Mouse (Mus musculus): ENCODE results near the gene Sept11. TPM values are rescaled to one million over a fixed set of nuclear protein-coding genes. Genes with fewer than 3 reads are reported as not detected.

The Sept11 gene
- 20.6 and 22.9 TPM in 2 replicates for polyA plus RNA-seq (2015; fragmentation: Nextera tagmentation; extraction: Ambion mirVana)

GRCm38 (mm10) chr5:93092857-93093622, at the start of gene Sept11:
Gene Sept11 (plus strand): TSS chr5:93093437.
- peaks cover 40% of the 10 kb centered on the region for H3K4me1 ChIP-seq (replicated peaks)
- H3K27ac ChIP-seq (replicated peaks) = peak within 1 kb of the TSS; percentile 64
- 0% methylated on average over 63 of the region's 63 CpGs for WGBS (ENCODE audit: insufficient replicate concordance)
- H3K4me2 ChIP-seq = peak within 1 kb of the TSS; percentile 89
- no peaks in the 10 kb centered on the region for H3K9me3 ChIP-seq (replicated peaks)
- peaks cover 17% of the 10 kb centered on the region; the same call in 1 of the 2 replicates for H3K27me3 ChIP-seq
- no peaks in the 10 kb centered on the region for H3K36me3 ChIP-seq (replicated peaks)
- ATAC-seq (ENCODE audit: insufficient read depth) = peak; percentile 90
- peak within 1 kb of the TSS; percentile 72 for H3K4me3 ChIP-seq (replicated peaks)
- H3K9ac ChIP-seq = peak within 1 kb of the TSS; percentile 70

DNA sequence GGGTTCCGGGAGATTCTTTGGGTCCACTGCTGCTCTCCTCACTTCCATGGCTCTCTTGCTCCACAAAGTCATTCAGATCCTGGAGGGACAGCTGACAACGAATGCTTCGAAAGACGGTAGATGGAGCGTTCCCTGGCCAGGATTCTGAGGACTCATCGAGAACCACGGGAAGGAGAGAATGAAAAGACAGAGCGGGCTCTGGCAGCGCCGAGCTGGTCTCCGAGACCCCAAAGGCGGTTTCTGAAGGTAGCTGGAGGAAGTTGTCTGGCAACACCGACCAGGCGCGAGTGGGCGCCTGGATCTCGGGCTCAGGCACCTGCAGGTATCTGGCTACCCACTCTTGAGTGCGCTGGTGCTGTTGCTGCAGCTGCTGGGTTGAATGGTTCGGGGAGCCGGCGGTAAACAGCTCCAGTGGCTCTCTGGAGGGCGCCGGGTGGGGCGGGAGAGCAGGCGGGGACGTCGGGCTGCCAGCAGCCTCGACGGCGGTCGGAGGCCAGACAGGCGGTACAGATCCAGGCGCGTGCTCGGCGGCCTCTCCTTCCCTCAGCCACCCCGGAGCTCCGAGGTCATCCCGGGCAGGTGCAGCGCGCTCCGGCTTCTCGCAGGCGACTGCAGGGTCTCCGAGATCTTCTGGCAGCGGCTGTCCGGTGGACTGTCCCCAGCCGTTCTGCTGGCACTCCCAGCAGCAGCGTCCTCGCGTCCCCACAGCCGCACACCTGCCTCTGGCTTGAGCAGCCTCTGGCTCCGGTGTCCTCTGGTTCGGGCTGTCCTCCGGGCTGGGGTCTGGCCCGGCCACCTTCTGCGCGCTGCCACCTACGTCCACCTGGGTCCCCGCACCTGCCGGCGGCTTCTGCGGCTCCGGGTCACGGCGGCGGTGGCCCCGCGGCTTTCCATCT, 49.3 kb upstream of the Sept11 start:
- H3K4me3 ChIP-seq (replicated peaks) = peak overlapping the region; percentile 50
- peak overlapping the region; percentile 60 for H3K4me2 ChIP-seq
- WGBS (ENCODE audit: insufficient replicate concordance) = 4% methylated on average over 67 of the region's 69 CpGs
- H3K9me3 ChIP-seq (replicated peaks) = no peaks in the 10 kb centered on the region
- peaks cover 67% of the 10 kb centered on the region for H3K27me3 ChIP-seq
- H3K4me1 ChIP-seq (replicated peaks) = peaks cover 8% of the 10 kb centered on the region
- no peaks in the 10 kb centered on the region for H3K36me3 ChIP-seq (replicated peaks)
- H3K27ac ChIP-seq (replicated peaks) = no peak overlapping the region
- no peak overlapping the region; the same call in 1 of the 2 replicates for H3K9ac ChIP-seq
- ATAC-seq (ENCODE audit: insufficient read depth) = no peak

DNA sequence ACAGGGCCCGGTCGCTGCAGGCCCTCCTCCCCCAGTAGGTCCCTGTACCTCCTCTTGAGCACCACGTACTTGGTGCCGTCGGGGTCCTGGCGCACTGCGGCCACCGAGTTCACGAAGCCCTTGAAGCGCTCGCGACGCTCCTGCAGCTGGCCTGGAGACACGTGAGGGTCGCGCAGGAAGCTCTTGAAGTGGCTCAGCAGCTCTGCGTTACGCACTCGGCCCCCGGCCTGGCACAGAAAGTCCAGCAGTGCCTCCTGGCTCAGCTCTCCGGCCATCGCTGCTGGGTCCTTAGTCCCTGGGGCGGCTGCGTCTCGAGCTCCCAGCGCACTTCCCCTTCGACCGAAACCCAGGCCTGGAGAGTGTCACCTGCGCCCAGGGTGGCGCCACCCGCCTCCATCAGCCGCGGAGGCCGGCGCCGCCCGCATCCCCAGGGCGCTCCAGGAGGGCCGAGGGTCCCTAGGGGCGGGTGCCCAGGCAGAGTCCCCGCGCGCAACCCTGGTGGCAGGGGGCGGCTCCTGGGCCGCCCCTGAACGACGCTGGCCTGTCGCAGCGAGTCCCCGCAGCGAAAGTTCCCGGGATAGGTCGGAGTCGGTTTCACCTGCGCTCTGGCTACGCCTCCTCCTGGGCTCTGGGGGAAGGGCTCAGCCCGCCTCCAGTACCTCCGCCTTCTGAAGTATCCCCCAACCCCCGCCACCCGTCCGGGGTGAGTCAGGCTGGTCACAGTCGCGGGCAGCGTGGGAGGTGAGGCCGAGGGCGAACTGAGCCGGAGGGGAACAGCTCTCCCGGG, 48.5 kb upstream of the Sept11 start, which contains the start of gene Sowahb:
Gene Sowahb, minus strand, starts transcription at position 439 of the 787 bp plus-strand sequence.
- peak; percentile 85 for ATAC-seq (ENCODE audit: insufficient read depth)
- H3K27ac ChIP-seq (replicated peaks) = peak within 1 kb of the TSS; percentile 48; the same call in 1 of the 2 replicates
- peaks cover 2% of the 10 kb centered on the region; the same call in 1 of the 2 replicates for H3K4me1 ChIP-seq (replicated peaks)
- H3K27me3 ChIP-seq = peaks cover 68% of the 10 kb centered on the region
- no peak within 1 kb of the TSS; the same call in 1 of the 2 replicates for H3K9ac ChIP-seq
- H3K36me3 ChIP-seq (replicated peaks) = no peaks in the 10 kb centered on the region
- H3K9me3 ChIP-seq (replicated peaks) = no peaks in the 10 kb centered on the region
- peak within 1 kb of the TSS; percentile 60 for H3K4me2 ChIP-seq
- H3K4me3 ChIP-seq (replicated peaks) = peak within 1 kb of the TSS; percentile 50
- WGBS (ENCODE audit: insufficient replicate concordance) = 1% methylated on average over 68 of the region's 68 CpGs

DNA sequence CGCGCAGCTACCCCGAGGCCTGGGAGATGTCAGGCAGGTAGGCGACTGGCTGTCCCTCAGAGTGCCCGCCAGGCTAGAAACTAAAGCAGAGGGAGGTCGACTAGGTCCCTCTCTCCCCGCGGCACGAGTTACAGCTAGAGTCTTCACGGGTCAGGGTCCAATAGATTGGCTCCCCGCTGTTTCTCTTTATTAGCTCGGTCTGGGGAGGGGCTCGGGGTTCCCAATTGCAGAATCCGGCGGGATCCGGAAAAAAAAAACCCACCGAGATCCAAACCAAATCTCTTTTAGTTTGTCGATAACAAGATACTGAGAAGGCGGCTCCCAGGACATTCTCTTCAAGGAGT, 47.9 kb upstream of the Sept11 start:
- Histone ChIP-seq H3K4me1 (replicated peaks) (no peaks in the 10 kb centered on the region; the same call in 1 of the 2 replicates), H3K36me3 (replicated peaks) (no peaks in the 10 kb centered on the region), H3K9me3 (replicated peaks) (no peaks in the 10 kb centered on the region), H3K4me2 (peak overlapping the region; percentile 60), H3K9ac (no peak overlapping the region), H3K27me3 (peaks cover 68% of the 10 kb centered on the region), H3K4me3 (replicated peaks) (peak overlapping the region; percentile 50), H3K27ac (replicated peaks) (peak overlapping the region; percentile 48; the same call in 1 of the 2 replicates)
- peak; percentile 43 for ATAC-seq (ENCODE audit: insufficient read depth)
- WGBS (ENCODE audit: insufficient replicate concordance) = 1% methylated on average over 19 of the region's 19 CpGs

DNA sequence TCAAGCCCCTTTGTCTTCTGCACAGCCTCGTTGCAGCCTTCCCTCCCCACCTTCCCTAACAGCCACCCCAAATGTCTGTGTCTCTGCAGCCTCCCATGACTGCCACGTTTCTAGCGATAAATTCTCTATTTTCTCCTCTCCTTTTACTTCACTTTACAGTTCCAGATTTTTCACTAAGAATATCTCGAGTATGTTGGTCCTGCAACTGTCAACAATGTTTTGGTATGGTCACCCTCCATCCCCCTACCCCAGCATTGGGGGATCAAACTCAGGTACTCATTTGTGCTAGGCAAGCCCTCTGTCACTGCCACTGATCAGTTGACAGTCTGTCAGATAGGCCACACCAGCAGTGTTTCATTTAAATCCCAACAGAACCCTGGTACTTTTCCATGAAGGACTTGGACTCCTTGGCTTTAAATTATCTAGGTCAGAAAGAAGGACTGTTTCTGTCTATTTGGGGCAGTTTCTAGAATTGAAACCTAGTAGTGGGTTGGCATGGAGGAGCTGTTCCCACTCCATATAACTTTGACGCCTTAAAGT, 46.9 kb upstream of the Sept11 start:
- WGBS (ENCODE audit: insufficient replicate concordance) = 27% methylated on average over 5 of the region's 5 CpGs
- Histone ChIP-seq H3K9ac (no peak overlapping the region), H3K4me3 (replicated peaks) (no peak overlapping the region), H3K36me3 (replicated peaks) (no peaks in the 10 kb centered on the region), H3K27ac (replicated peaks) (no peak overlapping the region), H3K9me3 (replicated peaks) (no peaks in the 10 kb centered on the region), H3K4me2 (no peak overlapping the region), H3K27me3 (peaks cover 68% of the 10 kb centered on the region), H3K4me1 (replicated peaks) (no peaks in the 10 kb centered on the region; the same call in 1 of the 2 replicates)
- ATAC-seq (ENCODE audit: insufficient read depth) = no peak

DNA sequence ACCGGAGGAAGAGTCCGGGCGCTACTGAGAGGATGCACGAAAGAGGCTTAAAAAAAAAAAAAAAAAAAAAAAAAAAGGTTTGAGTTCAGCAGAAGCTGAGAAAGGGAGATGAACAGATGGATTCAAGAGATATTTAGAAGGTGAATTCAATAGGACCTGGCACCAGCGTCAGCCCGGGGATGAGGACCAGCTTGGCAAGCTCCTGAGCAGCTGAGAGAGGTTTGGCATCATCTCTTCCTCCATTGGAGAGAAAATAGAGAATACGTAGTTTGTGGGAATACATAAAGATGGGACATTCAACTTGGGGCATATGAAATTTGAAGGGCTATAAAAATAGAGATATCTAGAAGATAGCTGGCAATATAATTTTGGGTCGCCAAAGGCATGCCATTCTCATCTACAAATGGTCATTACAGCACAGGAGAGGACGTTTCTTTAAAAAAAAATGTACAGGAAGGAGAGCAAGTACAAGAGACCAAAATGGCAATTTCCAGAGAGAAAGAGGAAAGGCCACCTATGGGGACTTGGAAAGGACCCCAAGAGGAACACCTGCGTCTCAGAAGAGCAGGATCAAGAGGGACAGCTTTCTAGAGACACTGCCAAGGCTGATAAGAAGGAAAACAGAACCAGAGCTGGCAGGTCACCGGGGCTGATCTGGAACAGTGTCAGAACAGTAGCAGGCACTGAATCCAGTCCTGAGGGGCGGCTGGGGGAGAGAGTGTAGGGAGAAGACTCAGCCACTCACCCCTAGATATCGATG, 44.6 kb upstream of the Sept11 start:
- H3K9me3 ChIP-seq (replicated peaks) = no peaks in the 10 kb centered on the region
- H3K9ac ChIP-seq = no peak overlapping the region
- 49% methylated on average over 13 of the region's 13 CpGs for WGBS (ENCODE audit: insufficient replicate concordance)
- H3K27ac ChIP-seq (replicated peaks) = no peak overlapping the region
- H3K4me3 ChIP-seq (replicated peaks) = no peak overlapping the region
- no peaks in the 10 kb centered on the region for H3K36me3 ChIP-seq (replicated peaks)
- no peak overlapping the region for H3K4me2 ChIP-seq
- H3K27me3 ChIP-seq = peaks cover 46% of the 10 kb centered on the region
- no peak for ATAC-seq (ENCODE audit: insufficient read depth)
- no peaks in the 10 kb centered on the region; the same call in 1 of the 2 replicates for H3K4me1 ChIP-seq (replicated peaks)

- no peak overlapping the region for H3K9ac ChIP-seq
- no peaks in the 10 kb centered on the region for H3K36me3 ChIP-seq (replicated peaks)
- H3K27ac ChIP-seq (replicated peaks) = no peak overlapping the region
- WGBS (ENCODE audit: insufficient replicate concordance) = 63% methylated on average over 1 of the region's 1 CpGs
- no peak overlapping the region for H3K4me2 ChIP-seq
- no peaks in the 10 kb centered on the region for H3K9me3 ChIP-seq (replicated peaks)
- H3K27me3 ChIP-seq = peaks cover 32% of the 10 kb centered on the region
- no peak overlapping the region for H3K4me3 ChIP-seq (replicated peaks)
- no peak for ATAC-seq (ENCODE audit: insufficient read depth)
- H3K4me1 ChIP-seq (replicated peaks) = no peaks in the 10 kb centered on the region
Observed at GRCm38 (mm10) chr5:93049971-93050370, 43.3 kb upstream of the Sept11 start.

- H3K4me1 ChIP-seq (replicated peaks) = no peaks in the 10 kb centered on the region
- no peak overlapping the region for H3K27ac ChIP-seq (replicated peaks)
- no peak for ATAC-seq (ENCODE audit: insufficient read depth)
- no peaks in the 10 kb centered on the region for H3K9me3 ChIP-seq (replicated peaks)
- H3K36me3 ChIP-seq (replicated peaks) = no peaks in the 10 kb centered on the region
- WGBS (ENCODE audit: insufficient replicate concordance) = 32% methylated on average over 5 of the region's 5 CpGs
- H3K9ac ChIP-seq = no peak overlapping the region
- H3K4me3 ChIP-seq (replicated peaks) = no peak overlapping the region
- no peak overlapping the region for H3K4me2 ChIP-seq
- peaks cover 22% of the 10 kb centered on the region for H3K27me3 ChIP-seq
Observed at GRCm38 (mm10) chr5:93051041-93051440, 42.2 kb upstream of the Sept11 start.

DNA sequence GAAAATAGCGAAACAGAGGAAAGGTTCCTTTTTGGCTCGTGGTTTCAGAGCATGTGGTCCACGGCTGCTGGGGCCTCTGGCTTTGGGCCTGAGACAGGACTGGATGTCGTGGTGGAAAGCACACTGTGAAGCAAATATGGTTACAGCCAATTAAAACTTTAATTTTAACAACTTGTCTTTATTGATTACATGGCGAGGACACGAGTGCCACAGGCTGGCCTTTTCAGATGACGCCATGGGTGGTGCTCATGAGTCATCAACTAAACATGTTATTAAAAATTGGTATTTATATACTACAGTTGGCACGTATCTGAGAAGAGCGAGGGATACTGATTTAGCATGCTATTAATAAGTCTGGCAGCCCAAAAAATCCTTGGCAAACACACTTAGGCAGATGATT, 41.3 kb upstream of the Sept11 start:
- no peak overlapping the region for H3K4me2 ChIP-seq
- no peak for ATAC-seq (ENCODE audit: insufficient read depth)
- 57% methylated on average over 9 of the region's 9 CpGs for whole genome bisulfite sequencing (ENCODE audit: insufficient replicate concordance)

More for the DNA sequence above, 41.3 kb upstream of the Sept11 start:
- no peak overlapping the region for H3K27ac ChIP-seq (replicated peaks)
- no peaks in the 10 kb centered on the region for H3K36me3 ChIP-seq (replicated peaks)
- H3K9ac ChIP-seq = no peak overlapping the region
- H3K27me3 ChIP-seq = peaks cover 13% of the 10 kb centered on the region
- H3K4me3 ChIP-seq (replicated peaks) = no peak overlapping the region
- H3K9me3 ChIP-seq (replicated peaks) = no peaks in the 10 kb centered on the region
- H3K4me1 ChIP-seq (replicated peaks) = no peaks in the 10 kb centered on the region

Data from liver, embryonic 15.5 days (tissue).